Mouse (Mus musculus): ENCODE results near the gene Csrp1.

The Csrp1 gene

DNA sequence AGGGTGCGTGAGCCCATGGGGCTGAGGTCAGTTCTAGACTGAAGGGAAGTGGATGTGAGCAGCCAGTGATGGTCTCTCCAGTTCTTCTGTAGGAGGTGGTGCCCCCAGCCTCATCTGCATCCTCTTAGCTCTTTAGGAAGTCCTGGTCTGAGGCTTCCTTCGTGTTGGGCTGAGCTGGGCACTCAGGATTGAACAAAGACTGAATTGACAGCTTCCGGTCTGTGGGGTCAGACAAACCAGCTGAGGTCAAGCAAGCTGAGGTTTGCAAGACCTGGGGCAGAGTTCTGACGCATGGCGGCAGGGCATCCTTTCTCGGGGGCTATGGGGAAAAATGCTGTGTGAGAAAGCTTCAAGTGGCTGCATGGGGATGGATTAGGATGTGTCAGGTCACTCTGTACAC is 15.6 kb downstream of the Csrp1 start:
- POLR2A ChIA-PET: interaction anchor here (0.5 to 2.7 kb wide), 19 partner anchors 9 to 739 kb away, joined by 3 to 13 read pairs (median 3); partner anchors contain the start of gene Phlda3 (in 1 of the 4)
- CTCF ChIA-PET: interaction anchor here in 3 of 4 experiments (0.5 to 3.0 kb wide), 10 partner anchors 15 to 881 kb away, joined by 3 to 18 read pairs (median 4); partner anchors contain the start of gene Csrp1 (in 1 of the 3)

DNA sequence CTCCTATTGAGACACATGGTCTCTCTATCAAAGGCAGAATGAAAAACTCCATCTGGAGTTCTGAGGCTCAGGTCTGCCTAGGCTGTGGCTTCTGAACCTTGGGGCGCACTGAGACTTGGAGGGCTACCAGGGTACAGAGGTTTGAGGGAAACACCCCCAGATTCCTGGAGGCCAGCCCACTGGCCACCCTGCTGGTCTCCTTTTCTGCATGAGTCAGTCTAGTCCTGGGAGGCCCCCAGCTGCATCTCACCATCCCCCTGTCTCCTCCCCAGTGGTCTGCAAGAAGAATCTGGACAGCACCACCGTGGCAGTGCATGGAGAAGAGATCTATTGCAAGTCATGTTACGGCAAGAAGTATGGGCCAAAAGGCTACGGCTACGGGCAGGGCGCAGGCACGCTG is 25.1 kb downstream of the Csrp1 start:
- POLR2A ChIA-PET: interaction anchor here in 2 of 4 experiments (0.9 to 8.0 kb wide), 4 partner anchors 15 to 30 kb away, joined by 4 to 83 read pairs (median 4); no protein-coding TSS in a partner anchor
- CTCF ChIA-PET: interaction anchor here in 1 of 4 experiments (0.6 to 1.4 kb wide), 4 partner anchors 8 to 941 kb away, joined by 3 to 5 read pairs (median 3); partner anchors contain the start of gene Csrp1

DNA sequence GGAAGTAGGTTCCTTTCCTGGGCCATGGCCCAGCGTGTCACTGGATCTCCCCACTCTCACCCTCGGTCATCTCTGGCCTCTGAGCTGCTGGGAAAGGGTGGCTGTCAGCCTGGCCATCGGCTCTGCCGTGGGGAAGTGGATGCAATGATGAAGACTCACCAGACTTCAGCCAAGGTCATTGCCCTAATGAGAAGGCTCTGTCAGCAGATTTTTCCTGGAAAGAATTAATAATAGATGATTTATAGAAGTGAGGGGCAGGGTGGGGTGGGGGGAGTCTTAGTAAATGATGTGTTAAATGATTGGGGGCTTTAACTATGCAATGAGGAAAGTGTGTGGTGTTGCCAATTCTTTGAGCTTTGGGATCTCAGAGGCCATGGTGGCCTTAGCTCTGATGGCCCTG is 26.4 kb downstream of the Csrp1 start:
- POLR2A ChIA-PET: interaction anchor here in 3 of 4 experiments (0.6 to 8.0 kb wide), 5 partner anchors 10 to 400 kb away, joined by 3 to 83 read pairs (median 3); partner anchors contain the start of gene Csrp1 (in 1 of the 3)
- CTCF ChIA-PET: interaction anchor here in 1 of 4 experiments (0.7 kb wide), 1 partner anchor 101 kb away, joined by 3 read pairs; no protein-coding TSS in a partner anchor

DNA sequence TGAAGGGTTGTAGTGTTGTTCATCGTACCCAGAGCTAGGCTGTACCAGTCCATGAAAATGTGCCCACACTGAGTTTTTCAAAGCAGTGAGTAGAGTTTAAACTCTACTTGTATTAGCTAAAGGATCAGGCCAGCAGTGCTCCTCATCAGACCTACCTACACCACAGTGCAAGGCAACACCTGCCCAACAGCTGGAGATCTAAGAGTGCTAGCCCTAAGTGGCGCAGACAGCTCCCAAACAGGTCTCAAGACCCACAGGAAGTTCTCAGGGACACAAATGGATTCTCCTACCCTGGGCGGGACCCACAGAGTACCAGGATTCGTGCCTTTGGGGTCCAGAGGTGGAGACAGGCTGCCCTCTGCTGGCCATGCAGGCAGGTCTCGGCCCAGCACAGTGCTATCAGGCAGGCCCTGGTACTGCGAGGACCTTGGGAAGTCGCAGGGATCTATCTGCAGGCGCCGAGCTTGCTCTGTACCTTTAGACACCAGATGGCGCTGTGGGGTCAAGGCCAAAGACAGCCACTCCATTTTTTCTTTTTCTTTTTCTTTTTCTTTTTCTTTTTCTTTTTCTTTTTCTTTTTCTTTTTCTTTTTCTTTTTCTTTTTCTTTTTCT is 33.0 kb downstream of the Csrp1 start:
- ChIA-PET POLR2A (interaction anchor here (0.5 to 3.9 kb wide), 34 partner anchors 9 to 323 kb away, joined by 3 to 29 read pairs (median 4); partner anchors contain the start of genes Csrp1 (in 2 of the 4) and Phlda3 (in 1 of the 4)), CTCF (interaction anchor here (0.5 to 6.4 kb wide), 152 partner anchors 8 to 994 kb away, joined by 3 to 89 read pairs (median 5); partner anchors contain the start of genes Csrp1 (in 4 of the 4), Tnni1 (in 3 of the 4), Lad1 (in 2 of the 4) and Phlda3 (in 2 of the 4))

DNA sequence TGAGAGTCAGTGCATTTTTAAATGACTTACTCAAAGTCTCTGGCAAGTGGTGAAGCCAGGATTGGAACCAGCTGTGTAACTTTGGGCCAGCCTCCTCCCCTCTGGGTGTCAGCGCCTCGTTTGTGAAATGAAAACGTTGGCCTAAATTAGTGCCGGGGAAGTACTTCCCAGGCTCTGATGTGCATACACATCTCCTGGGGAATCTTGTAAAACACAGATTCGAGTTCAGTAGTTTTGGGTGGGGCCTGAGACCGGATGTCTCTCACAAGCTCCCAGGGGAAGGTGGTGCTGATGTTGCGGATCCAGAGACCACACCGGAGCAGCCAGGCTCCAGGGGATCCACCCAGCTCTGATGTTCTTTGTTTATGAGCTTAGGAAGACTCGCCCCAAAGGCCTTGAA is 35.4 kb downstream of the Csrp1 start:
- POLR2A ChIA-PET: interaction anchor here in 3 of 4 experiments (0.5 to 6.4 kb wide), 18 partner anchors 11 to 704 kb away, joined by 3 to 32 read pairs (median 4); partner anchors contain the start of genes Phlda3 (in 2 of the 3) and Tnni1 (in 2 of the 3)
- CTCF ChIA-PET: interaction anchor here (0.6 to 6.4 kb wide), 21 partner anchors 11 to 79 kb away, joined by 3 to 89 read pairs (median 3); partner anchors contain the start of genes Lad1 (in 2 of the 4), Tnni1 (in 2 of the 4), Csrp1 (in 1 of the 4) and Phlda3 (in 1 of the 4)

DNA sequence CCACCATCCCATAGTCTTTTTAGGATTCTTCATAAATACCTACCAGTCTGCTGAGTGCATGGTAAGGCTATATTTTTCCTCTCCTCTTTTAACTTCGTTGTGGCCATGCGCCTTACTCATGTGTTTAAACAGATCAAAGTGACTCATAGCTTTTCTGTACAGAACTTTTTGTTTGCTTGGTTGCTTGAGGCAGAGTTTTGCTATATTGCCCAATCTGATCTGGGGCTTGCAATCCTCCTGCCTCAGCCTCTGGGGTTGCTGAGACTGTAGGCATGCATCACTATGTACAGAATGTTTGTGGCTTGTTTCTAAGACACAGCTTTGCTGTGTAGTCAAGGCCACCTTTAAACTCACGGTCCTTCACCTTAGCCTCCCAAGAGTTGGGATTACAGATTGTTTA is 36.1 kb downstream of the Csrp1 start:
- CTCF ChIA-PET: interaction anchor here in 3 of 4 experiments (0.6 to 6.4 kb wide), 13 partner anchors 10 to 91 kb away, joined by 3 to 89 read pairs (median 3); partner anchors contain the start of genes Lad1 (in 2 of the 3), Phlda3 (in 1 of the 3) and Tnni1 (in 1 of the 3)
- POLR2A ChIA-PET: interaction anchor here (0.5 to 6.4 kb wide), 19 partner anchors 10 to 74 kb away, joined by 3 to 32 read pairs (median 4); partner anchors contain the start of genes Tnni1 (in 3 of the 4) and Phlda3 (in 1 of the 4)

DNA sequence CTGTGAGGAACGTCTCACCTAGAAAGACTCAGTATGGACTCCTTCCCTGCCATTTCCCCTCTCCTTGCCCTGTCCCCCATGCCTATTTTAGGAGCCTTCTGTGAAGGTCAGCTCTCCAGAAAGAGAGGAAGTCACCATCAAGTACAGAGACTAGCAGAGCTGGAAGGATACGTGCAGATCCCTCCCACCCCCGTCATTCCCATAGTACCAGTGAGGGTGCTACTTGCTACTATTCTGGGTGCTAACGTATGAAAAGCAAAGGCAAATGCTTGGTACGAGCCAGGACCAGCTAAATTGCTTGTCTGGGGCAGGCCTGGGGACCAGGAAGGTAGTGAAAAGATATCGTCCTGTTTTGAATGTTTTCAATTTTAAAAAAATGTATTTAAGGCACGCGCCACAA is 37.4 kb downstream of the Csrp1 start:
- ChIA-PET POLR2A (interaction anchor here in 3 of 4 experiments (0.5 to 6.4 kb wide), 11 partner anchors 8 to 32 kb away, joined by 3 to 32 read pairs (median 5); partner anchors contain the start of genes Phlda3 (in 2 of the 3) and Tnni1 (in 2 of the 3)), CTCF (interaction anchor here (0.6 to 6.4 kb wide), 6 partner anchors 23 to 90 kb away, joined by 3 to 89 read pairs (median 4); partner anchors contain the start of genes Csrp1 (in 1 of the 4) and Tnni1 (in 1 of the 4))

DNA sequence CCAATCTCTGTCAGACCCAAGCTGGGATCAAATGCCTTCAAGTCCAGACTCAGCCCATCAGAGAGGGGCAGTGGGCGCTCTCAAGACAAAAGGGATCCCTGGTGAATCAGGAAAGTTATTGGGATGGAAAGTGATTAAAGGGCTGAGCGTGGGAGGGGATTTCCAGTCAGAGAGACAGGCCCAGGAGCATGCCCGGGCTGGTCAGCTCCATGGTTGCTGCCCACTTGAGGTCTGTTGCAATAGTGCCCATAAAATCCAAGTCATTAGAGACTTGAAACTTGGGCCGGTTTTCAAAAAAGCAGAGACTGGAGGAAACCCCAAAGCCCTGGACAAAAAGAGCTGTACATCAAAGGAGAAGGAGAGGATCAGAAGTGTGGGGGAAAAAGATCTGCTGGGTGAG is 39.8 kb downstream of the Csrp1 start:
- ChIA-PET CTCF (interaction anchor here (0.6 to 2.4 kb wide), 21 partner anchors 11 to 291 kb away, joined by 3 to 17 read pairs (median 4); partner anchors contain the start of genes Tnni1 (in 3 of the 4) and Ascl5 (in 1 of the 4)), POLR2A (interaction anchor here in 3 of 4 experiments (0.6 to 6.4 kb wide), 27 partner anchors 9 to 266 kb away, joined by 3 to 32 read pairs (median 5); partner anchors contain the start of gene Tnni1 (in 3 of the 3))

DNA sequence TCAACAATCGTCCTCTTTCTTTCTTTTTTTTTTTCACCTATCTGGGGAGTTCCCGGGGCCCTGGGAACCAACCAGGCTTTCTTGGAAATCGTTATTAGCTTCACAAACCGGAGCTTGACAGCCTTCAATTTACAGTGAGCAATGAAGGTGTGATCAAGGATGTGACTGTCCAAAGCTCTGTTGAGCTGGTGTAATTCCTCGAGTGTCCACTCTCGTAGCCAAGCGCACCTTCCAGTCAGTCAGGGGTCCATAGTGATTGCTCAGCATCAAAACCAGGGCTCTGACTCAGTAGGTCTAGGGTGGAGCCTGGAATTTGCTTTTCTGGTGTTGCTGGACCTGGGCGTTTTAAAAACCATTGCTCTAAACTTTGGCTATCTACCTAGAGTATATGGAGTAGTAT is 40.4 kb downstream of the Csrp1 start:
- CTCF ChIA-PET: interaction anchor here (0.6 to 2.4 kb wide), 24 partner anchors 11 to 220 kb away, joined by 3 to 17 read pairs (median 4); partner anchors contain the start of gene Tnni1 (in 2 of the 4)
- POLR2A ChIA-PET: interaction anchor here in 3 of 4 experiments (0.6 to 6.4 kb wide), 30 partner anchors 8 to 265 kb away, joined by 3 to 32 read pairs (median 4); partner anchors contain the start of gene Tnni1 (in 3 of the 3)

DNA sequence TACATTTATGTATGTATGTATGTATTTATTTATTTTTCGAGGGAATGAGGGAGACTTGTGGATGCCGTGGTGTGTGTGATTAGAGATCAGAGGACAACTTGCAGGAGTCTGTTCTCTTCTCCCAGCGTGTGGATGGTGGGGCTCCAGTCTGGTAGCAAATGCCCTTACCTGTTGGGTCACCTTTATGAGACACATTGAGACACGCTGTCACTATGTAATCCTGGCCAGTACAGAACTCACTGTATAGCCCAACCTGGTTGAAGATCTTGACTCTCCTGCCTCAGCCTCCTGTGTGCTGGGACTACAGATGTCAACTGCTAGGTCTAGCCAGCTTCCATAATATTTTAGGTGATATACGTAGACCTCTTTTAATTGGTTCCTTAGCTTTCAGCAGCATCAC is 41.9 kb downstream of the Csrp1 start:
- ChIA-PET CTCF (interaction anchor here in 3 of 4 experiments (0.6 to 2.6 kb wide), 5 partner anchors 9 to 584 kb away, joined by 3 to 17 read pairs (median 6); partner anchors contain the start of gene Camsap2 (in 1 of the 3)), POLR2A (interaction anchor here in 3 of 4 experiments (0.7 to 3.4 kb wide), 5 partner anchors 9 to 75 kb away, joined by 3 to 21 read pairs (median 9); no protein-coding TSS in a partner anchor)

DNA sequence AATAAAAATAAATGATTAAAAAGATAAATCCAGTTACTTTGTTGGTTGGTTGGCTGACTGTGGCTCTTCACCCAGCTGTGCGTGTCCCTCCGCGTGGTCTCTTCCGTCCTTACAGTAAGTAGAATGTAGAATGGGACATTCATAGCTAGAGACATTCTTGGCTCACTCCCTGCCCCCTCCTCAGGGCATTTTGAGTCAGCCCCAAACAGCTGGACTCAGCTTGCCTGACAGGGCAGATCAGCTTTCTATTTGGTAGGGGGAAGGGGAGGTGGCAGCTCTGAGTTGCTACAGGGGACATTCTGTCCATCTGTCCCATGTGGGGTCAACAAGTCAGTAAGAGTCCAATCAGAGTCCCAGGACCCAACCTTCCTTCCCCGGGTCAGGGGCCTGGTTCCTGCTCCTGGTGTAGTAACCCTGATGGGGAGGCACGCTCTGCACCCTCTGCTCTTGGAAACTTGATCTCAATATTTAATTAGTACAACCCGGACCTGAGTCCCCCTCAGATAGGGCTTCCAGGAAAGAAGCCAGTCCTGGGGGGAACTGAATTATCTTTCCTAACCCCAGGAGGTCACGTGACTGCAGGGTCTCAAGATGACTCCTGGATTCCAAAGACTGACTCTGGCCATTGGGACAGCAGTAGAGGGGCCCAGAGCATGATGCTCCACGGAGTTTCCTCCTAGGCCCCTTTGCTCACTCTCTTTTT is 43.8 kb downstream of the Csrp1 start:
- CTCF ChIA-PET: interaction anchor here (0.6 to 2.6 kb wide), 13 partner anchors 11 to 876 kb away, joined by 3 to 17 read pairs (median 4); no protein-coding TSS in a partner anchor

DNA sequence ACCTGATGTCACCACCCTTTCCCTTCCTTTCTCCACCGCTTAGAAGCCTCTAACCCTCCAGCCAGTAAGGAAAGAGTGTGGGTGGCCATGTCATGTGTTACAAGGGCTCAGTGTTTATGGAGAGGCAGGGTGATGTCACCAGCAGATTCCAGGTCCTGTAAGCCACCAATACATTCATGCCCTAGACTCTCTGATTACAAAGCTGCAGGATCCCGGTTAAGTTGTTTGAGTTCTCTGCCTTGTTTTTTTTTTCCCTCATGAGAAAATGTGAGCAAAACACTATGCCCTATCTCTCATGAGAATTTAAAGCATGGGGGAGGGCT is 44.3 kb downstream of the Csrp1 start:
- ChIA-PET POLR2A (interaction anchor here in 3 of 4 experiments (0.9 to 2.7 kb wide), 4 partner anchors 11 to 60 kb away, joined by 3 to 10 read pairs (median 4); no protein-coding TSS in a partner anchor), CTCF (interaction anchor here in 2 of 4 experiments (0.7 to 2.5 kb wide), 3 partner anchors 11 to 654 kb away, joined by 3 to 13 read pairs (median 5); no protein-coding TSS in a partner anchor)

More for the DNA sequence above, 43.8 kb downstream of the Csrp1 start:
- POLR2A ChIA-PET: interaction anchor here in 3 of 4 experiments (0.7 to 2.7 kb wide), 16 partner anchors 8 to 255 kb away, joined by 3 to 10 read pairs (median 3); partner anchors contain the start of gene Csrp1 (in 1 of the 3)

DNA sequence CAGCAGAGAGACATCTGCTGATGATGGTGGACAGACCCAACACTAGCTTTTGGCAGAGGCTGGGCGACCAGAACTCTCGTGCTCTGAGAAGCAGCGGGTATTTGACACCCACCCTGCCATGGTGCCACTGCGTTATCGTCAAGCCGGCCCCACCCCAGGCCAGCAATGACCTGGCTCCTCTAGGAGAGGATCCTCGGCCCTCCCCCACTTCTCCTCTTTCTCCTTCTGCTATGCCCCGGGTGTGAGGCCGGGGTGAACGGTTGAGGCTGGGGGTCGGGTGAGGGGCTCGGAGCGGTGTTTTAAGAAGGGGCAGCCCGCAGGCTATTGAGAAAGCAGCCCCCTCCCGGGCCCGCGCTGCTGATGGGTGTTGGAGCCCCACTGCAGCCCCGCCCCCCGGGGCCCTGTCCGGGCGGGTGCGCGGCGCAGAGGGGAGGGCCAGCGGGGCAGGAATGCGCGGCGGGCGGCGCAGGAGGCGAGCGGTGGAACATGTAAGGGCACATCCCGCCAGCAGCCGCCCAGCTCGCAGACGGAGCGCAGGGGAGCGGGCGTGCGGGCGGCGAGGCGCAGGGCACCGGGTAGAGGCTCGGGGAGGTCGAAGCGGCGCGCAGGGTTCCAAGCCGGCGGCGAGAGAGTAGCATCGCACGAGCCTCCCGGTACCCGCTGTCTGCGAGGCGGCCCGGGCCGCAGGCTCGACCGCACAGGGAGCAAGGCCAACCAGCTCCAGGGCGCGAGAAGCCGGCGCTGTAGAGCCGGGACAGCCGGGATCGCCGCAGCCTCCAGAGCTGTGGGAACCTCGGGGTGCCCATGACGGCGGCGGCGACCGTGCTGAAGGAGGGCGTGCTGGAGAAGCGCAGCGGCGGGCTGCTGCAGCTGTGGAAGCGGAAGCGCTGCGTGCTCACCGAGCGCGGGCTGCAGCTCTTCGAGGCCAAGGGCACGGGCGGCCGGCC is 46.1 kb downstream of the Csrp1 start, which contains the start of gene Phlda3:
Gene Phlda3 (plus strand): TSS at position 475 of the 947 bp plus-strand sequence.
- POLR2A ChIA-PET: interaction anchor here (0.5 to 4.1 kb wide), 32 partner anchors 9 to 1310 kb away, joined by 3 to 29 read pairs (median 4); partner anchors contain the start of genes Tnni1 (in 3 of the 4), Csrp1 (in 2 of the 4), Klhl12 (in 1 of the 4) and Lad1 (in 1 of the 4)
- CTCF ChIA-PET: interaction anchor here in 3 of 4 experiments (0.6 to 1.8 kb wide), 11 partner anchors 11 to 786 kb away, joined by 3 to 12 read pairs (median 4); partner anchors contain the start of gene Tnni1 (in 1 of the 3)

DNA sequence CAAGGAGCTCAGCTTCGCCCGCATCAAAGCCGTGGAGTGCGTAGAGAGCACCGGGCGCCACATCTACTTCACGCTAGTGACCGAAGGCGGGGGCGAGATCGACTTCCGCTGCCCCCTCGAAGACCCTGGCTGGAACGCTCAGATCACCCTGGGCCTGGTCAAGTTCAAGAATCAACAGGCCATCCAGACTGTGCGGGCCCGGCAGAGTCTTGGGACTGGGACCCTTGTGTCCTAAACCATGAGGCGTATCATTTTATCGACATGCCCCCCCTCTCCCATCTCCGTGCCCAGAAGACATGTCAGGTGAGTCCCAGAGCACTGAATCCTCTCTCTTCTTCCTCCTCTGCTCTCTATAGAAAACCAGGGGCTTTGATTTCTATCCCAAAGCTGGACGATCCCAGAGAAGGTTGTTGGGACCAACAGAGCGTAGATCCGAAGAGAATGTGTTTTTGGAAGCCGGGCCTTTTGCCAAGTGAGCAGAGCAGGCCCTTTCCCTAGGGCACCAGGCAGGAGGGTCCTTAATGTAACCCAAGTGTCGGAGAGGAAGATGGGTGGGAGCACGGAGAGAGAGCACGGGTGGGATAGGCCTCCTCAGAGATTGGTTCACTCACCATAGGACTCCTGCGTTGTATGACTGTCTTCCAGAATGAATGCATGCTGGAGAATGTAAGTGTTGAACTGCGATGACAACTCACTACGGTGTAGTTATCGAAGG is 46.9 kb downstream of the Csrp1 start:
- CTCF ChIA-PET: interaction anchor here (0.6 to 1.8 kb wide), 11 partner anchors 12 to 785 kb away, joined by 3 to 12 read pairs (median 4); partner anchors contain the start of gene Tnni1 (in 1 of the 4)

DNA sequence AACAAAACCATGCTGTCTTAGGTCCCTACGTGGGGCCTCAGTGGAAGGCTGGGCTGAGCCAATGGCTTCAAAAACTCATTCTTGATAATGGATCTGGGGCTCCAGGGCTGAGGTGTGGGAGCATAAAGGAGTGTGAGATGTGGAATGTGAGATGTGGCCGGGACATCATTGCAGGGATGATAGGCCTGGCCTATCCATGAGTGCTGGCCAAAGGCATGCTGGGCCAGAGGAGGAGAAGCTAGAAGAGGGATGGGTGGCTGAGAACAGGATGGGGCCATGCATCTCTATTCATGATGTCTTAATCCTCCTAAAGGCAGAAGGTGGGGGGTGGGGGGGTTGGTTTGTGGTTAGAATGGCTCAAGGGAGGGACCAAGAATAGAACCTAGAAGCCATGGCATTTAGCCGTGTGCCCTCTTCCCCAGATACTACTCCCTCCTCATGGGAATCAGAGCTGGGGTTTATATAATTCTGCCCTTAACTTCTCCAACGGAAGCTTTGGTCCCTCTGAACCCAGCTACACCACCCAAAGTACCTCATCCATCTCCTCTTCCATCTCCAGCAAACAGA is 47.5 kb downstream of the Csrp1 start:
- ChIA-PET CTCF (interaction anchor here in 3 of 4 experiments (0.6 to 5.3 kb wide), 7 partner anchors 12 to 79 kb away, joined by 3 to 35 read pairs (median 6); partner anchors contain the start of gene Tnni1 (in 2 of the 3)), POLR2A (interaction anchor here in 3 of 4 experiments (0.6 to 4.3 kb wide), 23 partner anchors 9 to 1374 kb away, joined by 3 to 29 read pairs (median 5); partner anchors contain the start of genes Csrp1 (in 1 of the 3) and Tnni1 (in 1 of the 3))

More for the DNA sequence above, 46.9 kb downstream of the Csrp1 start:
- POLR2A ChIA-PET: interaction anchor here (0.6 to 4.1 kb wide), 36 partner anchors 8 to 1311 kb away, joined by 3 to 29 read pairs (median 5); partner anchors contain the start of genes Tnni1 (in 3 of the 4), Csrp1 (in 2 of the 4), Klhl12 (in 1 of the 4) and Lad1 (in 1 of the 4)

All from embryonic stem cell, embryonic (primary cell).